Mouse (Mus musculus): Measurements from ENCODE around the gene Tns1. TPM values are rescaled to one million over a fixed set of nuclear protein-coding genes. Genes with fewer than 3 reads are reported as not detected.

Tns1 gene
- polyA plus RNA-seq, 1 experiment: 35.5 TPM

DNA sequence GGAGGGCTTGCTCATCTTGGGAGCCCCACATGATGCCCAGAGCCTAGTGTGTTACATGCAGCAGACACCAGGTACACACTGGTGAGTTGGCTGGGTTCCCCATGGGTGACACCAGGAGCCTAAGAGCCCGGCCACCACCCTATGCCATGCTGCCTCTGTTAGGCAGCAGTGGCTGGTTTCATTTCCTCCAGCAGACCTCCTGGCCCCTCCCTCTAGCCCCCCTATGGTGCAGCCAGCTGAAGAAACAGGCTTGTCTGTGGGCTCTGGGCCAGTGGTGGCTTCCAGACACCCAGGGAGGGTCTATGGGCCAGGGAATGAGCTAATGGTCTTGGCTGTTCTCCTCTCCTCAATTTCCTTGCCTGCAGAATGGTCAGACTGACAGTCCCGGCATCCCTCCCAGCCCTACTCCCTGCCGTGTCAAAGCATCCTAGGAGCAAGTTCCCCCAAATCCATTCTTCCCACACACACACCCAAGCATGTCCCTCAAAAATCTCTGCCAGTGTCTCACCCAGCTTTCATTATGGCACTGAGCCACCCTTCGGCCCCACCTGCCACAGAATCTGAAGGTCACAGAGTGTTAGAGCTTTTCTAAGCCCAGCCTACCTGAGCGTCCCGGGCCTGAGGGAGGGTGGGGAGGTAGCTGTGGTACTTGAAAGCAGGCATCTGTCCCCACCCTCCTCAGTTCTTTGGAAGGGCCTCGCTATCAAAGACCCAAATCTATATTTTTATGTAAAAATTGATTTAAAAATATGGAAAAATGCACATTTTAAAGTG lies 29.6 kb downstream of the Tns1 start:
- TF ChIP-seq POLR2A (IDR thresholded peaks at IDR 0.05; ENCODE audit: borderline replicate concordance, low read depth, low read length) (no peak), CTCF (IDR thresholded peaks at IDR 0.05; ENCODE audit: low read depth, low read length) (no peak)
- no peak overlapping the region for H3K27ac ChIP-seq (ENCODE audit: insufficient read depth, low read depth, low read length)
- no peaks in the 10 kb centered on the region for H3K4me1 ChIP-seq (ENCODE audit: control insufficient read depth, insufficient read depth, low read length)
- no peak overlapping the region for H3K4me3 ChIP-seq (ENCODE audit: insufficient read depth, low read length)

DNA sequence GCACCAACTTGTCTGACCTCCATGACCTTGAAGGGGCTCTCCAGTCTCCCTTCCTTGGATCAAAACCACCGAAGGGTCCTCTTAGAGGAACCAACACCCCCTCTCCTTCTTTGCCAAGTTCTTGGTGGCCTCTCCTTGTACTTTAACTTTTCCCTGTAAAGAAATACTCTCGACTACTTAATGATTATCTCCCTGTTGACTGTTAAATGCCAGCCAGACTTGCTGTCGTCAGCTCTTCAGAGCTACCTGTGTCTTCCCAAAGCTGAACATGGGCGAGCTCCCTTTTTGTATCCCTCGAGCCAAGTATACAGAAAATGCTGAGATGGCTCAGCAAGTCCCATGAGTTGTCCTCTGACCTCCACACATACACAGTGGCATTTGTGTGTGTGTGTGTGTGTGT lies 30.8 kb downstream of the Tns1 start:
- no peak overlapping the region for H3K4me3 ChIP-seq (ENCODE audit: insufficient read depth, low read length)
- H3K4me1 ChIP-seq (ENCODE audit: control insufficient read depth, insufficient read depth, low read length): no peaks in the 10 kb centered on the region
- TF ChIP-seq POLR2A (IDR thresholded peaks at IDR 0.05; ENCODE audit: borderline replicate concordance, low read depth, low read length) (no peak), CTCF (IDR thresholded peaks at IDR 0.05; ENCODE audit: low read depth, low read length) (no peak)
- no peak overlapping the region for H3K27ac ChIP-seq (ENCODE audit: insufficient read depth, low read depth, low read length)

DNA sequence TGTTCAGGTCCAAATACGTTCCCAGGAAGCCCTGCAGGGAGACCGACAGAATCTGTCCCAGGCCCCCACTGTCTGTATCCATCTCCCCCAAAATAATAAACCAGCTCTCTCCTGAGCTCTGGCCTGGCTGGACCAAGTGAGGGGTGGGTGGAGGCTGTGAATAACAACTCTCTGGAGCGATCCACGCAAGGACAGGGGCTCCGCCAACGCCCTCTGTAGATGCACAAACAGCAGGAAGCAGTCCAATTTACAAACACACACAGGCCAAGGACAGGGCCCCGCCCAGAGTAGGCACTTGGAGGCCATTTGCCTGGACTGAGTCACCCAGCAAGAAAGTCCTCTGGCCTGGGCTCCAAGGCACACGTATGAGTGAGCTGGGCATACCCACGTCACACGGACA lies 32.0 kb downstream of the Tns1 start:
- TF ChIP-seq POLR2A (IDR thresholded peaks at IDR 0.05; ENCODE audit: borderline replicate concordance, low read depth, low read length) (no peak), CTCF (IDR thresholded peaks at IDR 0.05; ENCODE audit: low read depth, low read length) (no peak)
- H3K4me1 ChIP-seq (ENCODE audit: control insufficient read depth, insufficient read depth, low read length): no peaks in the 10 kb centered on the region
- no peak overlapping the region for H3K4me3 ChIP-seq (ENCODE audit: insufficient read depth, low read length)
- no peak overlapping the region for H3K27ac ChIP-seq (ENCODE audit: insufficient read depth, low read depth, low read length)

DNA sequence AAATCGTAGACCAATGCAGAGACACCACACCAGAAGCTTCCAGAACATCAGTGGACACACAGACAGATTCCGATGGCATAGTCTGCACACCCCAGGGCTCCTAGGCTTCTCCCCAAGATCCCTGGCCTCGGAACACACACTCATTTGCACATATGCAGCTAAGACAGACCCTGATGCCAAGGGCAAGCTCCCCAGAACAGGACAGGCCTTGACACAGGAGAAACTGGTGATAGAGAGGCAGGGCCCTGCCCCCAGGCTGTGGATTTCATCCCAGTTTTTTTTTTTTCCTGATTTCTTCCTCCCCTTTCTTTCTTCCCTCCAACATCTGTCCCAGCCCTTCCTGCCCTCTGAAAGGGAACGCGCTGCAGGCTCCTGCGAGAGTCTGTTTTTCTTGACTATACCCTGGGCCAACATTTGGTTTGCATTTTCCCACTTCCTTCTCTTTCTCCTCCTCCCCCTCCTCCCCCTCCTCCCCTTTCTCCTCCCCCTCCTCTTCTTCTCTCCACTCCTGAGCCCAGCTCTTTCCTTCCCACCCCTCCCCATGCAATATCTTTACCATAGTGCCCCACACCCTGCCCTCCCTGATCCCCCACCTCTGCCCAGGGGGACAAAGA lies 32.5 kb downstream of the Tns1 start:
- no peaks in the 10 kb centered on the region for H3K4me1 ChIP-seq (ENCODE audit: control insufficient read depth, insufficient read depth, low read length)

DNA sequence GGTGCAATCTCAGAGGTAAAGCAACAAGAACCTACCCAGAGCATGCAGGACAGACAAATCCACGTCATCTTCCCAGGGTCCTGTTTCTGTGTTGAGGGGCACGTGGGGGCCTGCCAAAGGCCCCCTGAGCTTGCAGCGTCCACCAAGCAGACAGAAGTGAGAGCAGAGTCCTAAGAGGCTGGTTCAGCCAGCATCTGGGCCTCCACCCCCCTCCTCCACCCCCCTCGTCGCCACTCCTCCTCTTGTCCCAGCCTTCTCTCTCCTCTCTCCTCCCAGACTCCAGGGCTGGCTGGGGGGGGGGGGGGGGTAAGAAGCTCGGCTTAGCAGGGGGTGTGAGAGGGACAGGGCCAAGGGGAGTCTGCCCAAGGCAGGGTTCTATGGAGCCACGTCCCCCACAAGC lies 33.1 kb downstream of the Tns1 start:
- Histone ChIP-seq H3K4me3 (ENCODE audit: insufficient read depth, low read length) (no peak overlapping the region), H3K4me1 (ENCODE audit: control insufficient read depth, insufficient read depth, low read length) (no peaks in the 10 kb centered on the region), H3K27ac (ENCODE audit: insufficient read depth, low read depth, low read length) (no peak overlapping the region)
- no peak for TF ChIP-seq POLR2A (IDR thresholded peaks at IDR 0.05; ENCODE audit: borderline replicate concordance, low read depth, low read length)
- no peak for TF ChIP-seq CTCF (IDR thresholded peaks at IDR 0.05; ENCODE audit: low read depth, low read length)

More for the DNA sequence above, 32.5 kb downstream of the Tns1 start:
- Histone ChIP-seq H3K4me3 (ENCODE audit: insufficient read depth, low read length) (no peak overlapping the region), H3K27ac (ENCODE audit: insufficient read depth, low read depth, low read length) (no peak overlapping the region)
- no peak for TF ChIP-seq CTCF (IDR thresholded peaks at IDR 0.05; ENCODE audit: low read depth, low read length)
- TF ChIP-seq POLR2A (IDR thresholded peaks at IDR 0.05; ENCODE audit: borderline replicate concordance, low read depth, low read length): no peak

DNA sequence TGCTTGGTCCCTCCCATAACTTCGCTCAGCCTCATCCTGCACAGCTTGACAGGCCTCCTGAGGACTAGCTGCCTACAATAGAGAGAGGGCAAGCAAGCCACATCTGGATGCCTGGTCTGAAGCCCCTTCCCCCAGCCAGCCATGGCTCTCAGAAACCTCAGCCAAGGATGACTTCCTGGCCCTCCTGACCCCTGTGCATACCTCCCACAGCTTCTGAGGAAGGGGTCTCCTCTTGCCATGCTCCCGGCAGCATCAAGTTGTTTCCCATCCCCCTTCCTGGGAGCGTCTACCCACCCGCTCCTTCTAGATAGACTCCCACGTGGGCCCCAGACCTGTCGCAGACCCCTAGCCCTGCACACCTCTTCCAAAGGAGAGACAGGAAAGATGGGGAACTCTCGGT lies 33.9 kb downstream of the Tns1 start:
- H3K4me1 ChIP-seq (ENCODE audit: control insufficient read depth, insufficient read depth, low read length): no peaks in the 10 kb centered on the region
- H3K4me3 ChIP-seq (ENCODE audit: insufficient read depth, low read length): no peak overlapping the region
- no peak for TF ChIP-seq CTCF (IDR thresholded peaks at IDR 0.05; ENCODE audit: low read depth, low read length)
- TF ChIP-seq POLR2A (IDR thresholded peaks at IDR 0.05; ENCODE audit: borderline replicate concordance, low read depth, low read length): no peak
- no peak overlapping the region for H3K27ac ChIP-seq (ENCODE audit: insufficient read depth, low read depth, low read length)

DNA sequence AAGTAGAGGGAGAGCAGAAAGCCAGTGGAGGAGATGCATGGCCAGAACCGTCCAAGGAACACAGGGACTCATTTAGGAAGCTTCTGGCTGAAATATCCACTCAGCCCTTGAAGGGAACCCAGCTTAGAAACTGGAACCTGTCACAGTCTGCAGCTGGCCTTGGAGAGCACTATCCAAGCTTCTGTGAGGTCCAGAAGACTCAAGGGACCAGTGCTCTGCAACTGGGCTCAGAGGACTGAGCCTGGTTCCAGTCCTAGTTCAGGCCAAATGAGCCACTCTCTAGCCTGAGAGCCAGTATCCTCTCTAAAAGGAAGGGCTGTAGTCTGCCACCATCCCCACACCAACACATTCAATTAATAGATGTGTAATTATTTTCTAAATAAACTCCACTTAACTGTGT lies 35.7 kb downstream of the Tns1 start:
- Histone ChIP-seq H3K27ac (ENCODE audit: insufficient read depth, low read depth, low read length) (no peak overlapping the region), H3K4me1 (ENCODE audit: control insufficient read depth, insufficient read depth, low read length) (no peaks in the 10 kb centered on the region), H3K4me3 (ENCODE audit: insufficient read depth, low read length) (no peak overlapping the region)
- TF ChIP-seq POLR2A (IDR thresholded peaks at IDR 0.05; ENCODE audit: borderline replicate concordance, low read depth, low read length) (no peak), CTCF (IDR thresholded peaks at IDR 0.05; ENCODE audit: low read depth, low read length) (no peak)

DNA sequence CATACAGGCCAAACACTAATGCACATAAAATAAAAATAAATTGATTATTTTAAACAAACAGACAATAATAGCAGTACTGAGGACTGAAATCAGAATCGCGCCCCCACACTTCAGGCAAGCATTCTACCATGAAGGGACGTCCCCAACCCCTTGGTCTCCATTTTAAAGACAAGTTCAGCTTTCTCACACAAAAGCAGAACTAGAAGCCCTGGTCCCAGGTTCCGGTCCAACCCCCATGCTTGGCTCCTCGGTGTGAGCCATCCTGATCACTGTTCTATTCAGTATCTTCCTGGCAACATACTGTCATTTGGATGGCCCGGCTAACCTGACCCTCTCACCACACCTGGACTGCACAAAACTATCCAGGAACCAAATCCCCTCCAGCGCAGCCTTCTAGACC lies 38.7 kb downstream of the Tns1 start:
- Histone ChIP-seq H3K4me3 (ENCODE audit: insufficient read depth, low read length) (no peak overlapping the region), H3K27ac (ENCODE audit: insufficient read depth, low read depth, low read length) (no peak overlapping the region), H3K4me1 (ENCODE audit: control insufficient read depth, insufficient read depth, low read length) (no peaks in the 10 kb centered on the region)
- no peak for TF ChIP-seq POLR2A (IDR thresholded peaks at IDR 0.05; ENCODE audit: borderline replicate concordance, low read depth, low read length)
- TF ChIP-seq CTCF (IDR thresholded peaks at IDR 0.05; ENCODE audit: low read depth, low read length): no peak

DNA sequence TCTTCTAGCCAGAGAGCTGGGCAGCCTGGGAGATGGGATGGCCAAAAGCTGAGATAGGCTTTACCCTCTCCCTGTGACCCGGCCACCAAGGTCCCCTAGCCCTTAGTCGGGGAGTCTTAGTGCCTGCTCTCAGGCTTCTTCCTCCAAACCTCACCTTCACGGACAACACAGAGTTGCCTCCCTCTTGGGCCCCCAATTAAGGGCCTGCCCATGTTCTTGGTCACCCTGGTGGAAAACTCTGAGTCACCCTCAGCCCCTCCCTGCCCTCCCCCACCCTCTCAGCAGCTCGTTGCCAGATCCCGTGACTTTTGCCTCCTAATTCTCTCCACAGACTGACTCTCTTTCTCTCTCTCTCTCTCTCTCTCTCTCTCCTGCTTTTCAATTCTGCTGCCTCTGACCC lies 39.5 kb downstream of the Tns1 start:
- H3K4me1 ChIP-seq (ENCODE audit: control insufficient read depth, insufficient read depth, low read length): no peaks in the 10 kb centered on the region
- H3K27ac ChIP-seq (ENCODE audit: insufficient read depth, low read depth, low read length): no peak overlapping the region
- TF ChIP-seq CTCF (IDR thresholded peaks at IDR 0.05; ENCODE audit: low read depth, low read length): no peak
- no peak for TF ChIP-seq POLR2A (IDR thresholded peaks at IDR 0.05; ENCODE audit: borderline replicate concordance, low read depth, low read length)
- no peak overlapping the region for H3K4me3 ChIP-seq (ENCODE audit: insufficient read depth, low read length)

DNA sequence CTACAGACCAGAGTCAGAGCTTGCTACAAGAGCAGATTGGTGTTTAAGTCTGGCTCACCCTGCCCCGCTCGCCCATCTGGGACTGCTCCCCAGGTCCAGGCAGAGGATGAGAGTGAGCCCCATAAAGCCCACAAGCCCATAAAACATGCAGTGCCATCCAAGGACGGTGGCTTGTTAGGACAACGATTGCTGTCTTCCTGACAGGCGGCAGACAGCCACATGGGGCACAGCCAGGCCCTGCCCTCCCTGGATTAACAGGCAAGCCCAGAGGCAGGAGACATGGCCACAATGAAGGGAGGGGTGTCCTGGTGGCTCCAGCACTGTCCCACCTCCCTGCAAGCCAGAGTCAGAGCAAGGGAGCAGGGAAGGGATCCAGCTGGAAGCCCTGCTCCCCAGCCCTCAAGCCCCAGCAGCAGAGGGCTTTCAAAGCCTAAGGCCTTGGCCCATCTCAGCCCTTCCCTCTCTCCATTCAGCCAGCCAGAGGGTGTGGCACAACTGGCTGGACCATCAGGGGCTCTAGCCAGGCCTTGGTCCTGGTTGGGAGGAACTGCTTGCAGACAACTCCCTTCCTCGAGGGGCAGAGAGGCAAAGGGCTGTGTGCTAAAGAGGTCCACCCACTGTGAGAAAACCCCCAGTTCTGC lies 40.1 kb downstream of the Tns1 start:
- no peaks in the 10 kb centered on the region for H3K4me1 ChIP-seq (ENCODE audit: control insufficient read depth, insufficient read depth, low read length)
- no peak overlapping the region for H3K27ac ChIP-seq (ENCODE audit: insufficient read depth, low read depth, low read length)
- no peak for TF ChIP-seq POLR2A (IDR thresholded peaks at IDR 0.05; ENCODE audit: borderline replicate concordance, low read depth, low read length)
- TF ChIP-seq CTCF (IDR thresholded peaks at IDR 0.05; ENCODE audit: low read depth, low read length): no peak
- H3K4me3 ChIP-seq (ENCODE audit: insufficient read depth, low read length): no peak overlapping the region

All from bone marrow macrophage, adult 2 months (primary cell).